Mouse (Mus musculus) CH12.LX (cell line): ENCODE results near the gene Tenm1. TPM values are rescaled to one million over a fixed set of nuclear protein-coding genes. Genes with fewer than 3 reads are reported as not detected.

ENCODE experiments used
- DNase-seq: peaks from one replicate; pipeline ENCODE4 v3.0.0-alpha.2; 2013; ENCODE audit errors: extremely low read depth
- H3K27ac ChIP-seq: 2 replicates; pipeline ENCODE4 v1.5.1; 2012; ENCODE audit warnings: low read depth, mild to moderate bottlenecking, control low read depth, moderate library complexity; ENCODE audit not compliant: insufficient read depth
- H3K27me3 ChIP-seq: replicated peaks from 2 replicates; pipeline ENCODE3; 2012; ENCODE audit warnings: inconsistent platforms
- H3K36me3 ChIP-seq, 2 experiments: replicated peaks in 1 of 2; 2 replicates each; pipeline versions ENCODE3 to v1.6.1; 2012; ENCODE audit warnings: inconsistent platforms in 1 of 2, low read length in 1 of 2, mild to moderate bottlenecking in 1 of 2, mixed read lengths in 1 of 2, moderate library complexity in 1 of 2; ENCODE audit not compliant: control insufficient read depth in 1 of 2, insufficient read depth in 1 of 2
- H3K4me1 ChIP-seq, 2 experiments: 2 replicates each; pipeline ENCODE4 v1.6.1; 2012; ENCODE audit warnings: inconsistent platforms in 1 of 2, moderate library complexity in 1 of 2; ENCODE audit not compliant: insufficient read depth in 2 of 2, control insufficient read depth in 1 of 2
- H3K4me2 ChIP-seq: 2 replicates; pipeline ENCODE4 v1.6.1; 2012; ENCODE audit warnings: low read depth, mild to moderate bottlenecking, control low read depth; ENCODE audit not compliant: poor library complexity, insufficient read depth, severe bottlenecking
- H3K4me3 ChIP-seq, 3 experiments: fragments of 150-350 bp in 1 of 3; sonication (generic) in 1 of 3; replicated peaks in 1 of 3; 2 replicates each; pipeline versions ENCODE3 to v1.5.1; 2011 to 2012; ENCODE audit warnings: low read depth in 2 of 3, low read length in 2 of 3, mild to moderate bottlenecking in 2 of 3, moderate library complexity in 2 of 3, control low read depth in 1 of 3, improper control_type of control experiment in 1 of 3, inconsistent platforms in 1 of 3, mixed read lengths in 1 of 3; ENCODE audit not compliant: poor library complexity in 1 of 3
- H3K79me2 ChIP-seq: replicated peaks from 2 replicates; pipeline ENCODE4 v1.6.1; 2012; ENCODE audit warnings: mild to moderate bottlenecking, moderate library complexity; ENCODE audit not compliant: control insufficient read depth, poor library complexity, insufficient read depth, severe bottlenecking; ENCODE audit errors: extremely low read depth
- H3K9ac ChIP-seq: 2 replicates; pipeline ENCODE4 v1.6.1; 2012; ENCODE audit warnings: low read depth, mild to moderate bottlenecking, control low read depth, moderate library complexity; ENCODE audit not compliant: insufficient read depth
- H3K9me3 ChIP-seq: replicated peaks from 2 replicates; pipeline ENCODE3; 2012; ENCODE audit warnings: low read length, inconsistent platforms, mixed read lengths
- CHD2 ChIP-seq: IDR thresholded peaks from 2 replicates; pipeline ENCODE4 v1.6.1; 2011; ENCODE audit warnings: low read length, improper control_type of control experiment
- ELF1 ChIP-seq: IDR thresholded peaks from 2 replicates; pipeline ENCODE4 v1.6.1; 2014; ENCODE audit warnings: low read depth, mild to moderate bottlenecking, inconsistent platforms, low read length, improper control_type of control experiment
- EP300 ChIP-seq: IDR thresholded peaks from 2 replicates; pipeline ENCODE4 v1.6.1; 2011; ENCODE audit warnings: low read length, improper control_type of control experiment
- ETS1 ChIP-seq: conservative IDR thresholded peaks from 2 replicates; pipeline ENCODE4 v1.6.1; 2012; ENCODE audit warnings: low read depth, mild to moderate bottlenecking, inconsistent platforms, low read length, improper control_type of control experiment, moderate library complexity
- HCFC1 ChIP-seq: IDR thresholded peaks from 2 replicates; pipeline ENCODE4 v1.6.1; 2012; ENCODE audit warnings: low read depth, mild to moderate bottlenecking, inconsistent platforms, low read length, improper control_type of control experiment
- IRF4 ChIP-seq: IDR thresholded peaks from 2 replicates; pipeline ENCODE4 v1.6.1; 2014; ENCODE audit warnings: low read depth, mild to moderate bottlenecking, inconsistent platforms, low read length, improper control_type of control experiment
- MAFK ChIP-seq: IDR thresholded peaks from 2 replicates; pipeline ENCODE4 v1.6.1; 2011; ENCODE audit warnings: low read length, improper control_type of control experiment; ENCODE audit not compliant: insufficient replicate concordance
- MAZ ChIP-seq: IDR thresholded peaks from 2 replicates; pipeline ENCODE4 v1.6.1; 2012; ENCODE audit warnings: low read depth, mild to moderate bottlenecking, inconsistent platforms, low read length, improper control_type of control experiment, moderate library complexity
- MXI1 ChIP-seq: IDR thresholded peaks from 2 replicates; pipeline ENCODE4 v1.6.1; 2011; ENCODE audit warnings: mild to moderate bottlenecking, low read depth, low read length, improper control_type of control experiment
- MYC ChIP-seq: IDR thresholded peaks from 2 replicates; pipeline ENCODE4 v1.6.1; 2011; ENCODE audit warnings: low read depth, mild to moderate bottlenecking, improper control_type of control experiment, low read length
- NELFE ChIP-seq: IDR thresholded peaks from 2 replicates; pipeline ENCODE4 v1.6.1; 2011; ENCODE audit warnings: low read depth, low read length, improper control_type of control experiment
- POLR2A ChIP-seq: IDR thresholded peaks from 2 replicates; pipeline ENCODE4 v1.6.1; 2011; ENCODE audit warnings: low read depth, mild to moderate bottlenecking, improper control_type of control experiment, low read length
- POLR2AphosphoS2 ChIP-seq: IDR thresholded peaks from 2 replicates; pipeline ENCODE4 v1.6.1; 2011; ENCODE audit warnings: low read depth, low read length, improper control_type of control experiment
- RCOR1 ChIP-seq: conservative IDR thresholded peaks from 2 replicates; pipeline ENCODE4 v1.6.1; 2012; ENCODE audit warnings: low read depth, mild to moderate bottlenecking, inconsistent platforms, low read length, improper control_type of control experiment
- SMC3 ChIP-seq: IDR thresholded peaks from 2 replicates; pipeline ENCODE4 v1.6.1; 2011; ENCODE audit warnings: low read depth, low read length, improper control_type of control experiment
- TCF12 ChIP-seq: IDR thresholded peaks from 2 replicates; pipeline ENCODE4 v1.6.1; 2014; ENCODE audit warnings: low read depth, mild to moderate bottlenecking, inconsistent platforms, low read length, improper control_type of control experiment
- USF2 ChIP-seq: conservative IDR thresholded peaks from 2 replicates; pipeline ENCODE4 v1.6.1; 2011; ENCODE audit warnings: low read depth, low read length, improper control_type of control experiment
- ZMIZ1 ChIP-seq: IDR thresholded peaks from 2 replicates; pipeline ENCODE4 v1.6.1; 2012; ENCODE audit warnings: low read depth, mild to moderate bottlenecking, inconsistent platforms, low read length, improper control_type of control experiment
- dilution Hi-C: fragments of 300-500 bp; cut with MboI; formaldehyde crosslinking; loops from 2 replicates; pipeline ENCODE4 v1.14.3; 2020; ENCODE audit warnings: low sequenced_read_pairs; ENCODE audit not compliant: extremely low pct_unique_long_range_greater_than_20kb, extremely low pct_ligation_motif_present
- in situ Hi-C: fragments of 300-500 bp; cut with MboI; formaldehyde crosslinking; loops from 3 replicates; pipeline ENCODE4 v1.14.3; 2019; ENCODE audit warnings: low sequenced_read_pairs, low pct_ligation_motif_present, low pct_unique_long_range_greater_than_20kb, mixed read lengths
- polyA plus RNA-seq: library from polyadenylated mRNA; unstranded; fragments of >175 nt; gene quantifications from 2 replicates; pipeline ENCODE4 v1.2.1, GENCODE M21; 2012; ENCODE audit warnings: low read depth; ENCODE audit not compliant: insufficient read length
- total RNA-seq, 2 experiments: library from RNA; depleted of rRNA; stranded (reverse); fragments of 300-350 nt in 1 of 2; fragments of >200 nt in 1 of 2; gene quantifications; 2 replicates each; pipeline ENCODE4 v1.2.3; 2012 to 2014

The Tenm1 gene
- total RNA-seq (2012; rRNA removed) (not detected in 2 replicates), total RNA-seq (2014; rRNA removed) (not detected in 2 replicates), polyA plus RNA-seq (0.20 TPM in 1 of 2 replicates, not detected in the other)

GRCm38 (mm10) chrX:43428855-43429263 is at the start of gene Tenm1:
Gene Tenm1, minus strand, starts transcription at chrX:43429126.
- dilution Hi-C loops: no loop called here
- H3K79me2 ChIP-seq: no peaks in the 10 kb centered on the region
- H3K27me3 ChIP-seq: no peaks in the 10 kb centered on the region
- DNase-seq: no peak
- TF ChIP-seq TCF12: no peak
- no peak for TF ChIP-seq POLR2A
- H3K36me3 ChIP-seq: no peaks in the 10 kb centered on the region
- no peaks in the 10 kb centered on the region for H3K4me1 ChIP-seq
- H3K4me3 ChIP-seq: no peak within 1 kb of the TSS
- no peak within 1 kb of the TSS for H3K9ac ChIP-seq
- in situ Hi-C loops: no loop called here
- H3K4me2 ChIP-seq: no peak within 1 kb of the TSS
- peaks cover 22% of the 10 kb centered on the region for H3K9me3 ChIP-seq
- no peak within 1 kb of the TSS for H3K27ac ChIP-seq

- TF ChIP-seq ELF1: no peak
- TF ChIP-seq CHD2: no peak
- no peak for TF ChIP-seq EP300
- no peak for TF ChIP-seq ZMIZ1
- TF ChIP-seq NELFE: no peak
- TF ChIP-seq MAFK: no peak
- TF ChIP-seq ETS1: no peak
- no peak for TF ChIP-seq USF2
- no peak for TF ChIP-seq SMC3
- TF ChIP-seq RCOR1: no peak
- TF ChIP-seq TCF12: no peak
- no peak for TF ChIP-seq HCFC1
- TF ChIP-seq MYC: no peak
- no peak for TF ChIP-seq IRF4
- no peak for TF ChIP-seq POLR2AphosphoS2
- no peak for TF ChIP-seq MXI1
- TF ChIP-seq MAZ: no peak
- no peak for TF ChIP-seq POLR2A
- TF ChIP-seq, all 38 proteins: peak for 0
- H3K9ac ChIP-seq: no peak overlapping the region
- no peaks in the 10 kb centered on the region for H3K4me1 ChIP-seq
- in situ Hi-C loops (no loop called here), dilution Hi-C loops (no loop called here)
- no peaks in the 10 kb centered on the region for H3K9me3 ChIP-seq
- no peak overlapping the region for H3K4me2 ChIP-seq
- H3K27ac ChIP-seq: no peak overlapping the region
- no peak for DNase-seq
- H3K4me3 ChIP-seq: no peak overlapping the region
- H3K79me2 ChIP-seq: no peaks in the 10 kb centered on the region
- no peaks in the 10 kb centered on the region for H3K27me3 ChIP-seq
- no peaks in the 10 kb centered on the region for H3K36me3 ChIP-seq
Observed at GRCm38 (mm10) chrX:43467311-43467710, 38.4 kb upstream of the Tenm1 start.
